Mouse (Mus musculus) limb, embryonic 14.5 days (tissue): ENCODE results near the gene Adprm. TPM values are rescaled to one million over a fixed set of nuclear protein-coding genes. Genes with fewer than 3 reads are reported as not detected.

ENCODE experiments used
- ATAC-seq: fragments of 200-750 bp; cut with Nextera tagmentation; 2 replicates; pipeline ENCODE4 v1.8.0; 2017; ENCODE audit warnings: low read depth, moderate number of reproducible peaks, moderate TSS enrichment; ENCODE audit not compliant: low FRiP score
- DNase-seq: peaks from one replicate; pipeline ENCODE4 v3.0.0-alpha.2; 2015; ENCODE audit warnings: low spot score
- H3K27ac ChIP-seq: fragments of 300-500 bp; sonication (generic); replicated peaks from 2 replicates; pipeline ENCODE4 v1.5.1; 2014; ENCODE audit warnings: low read depth, mild to moderate bottlenecking, low read length, moderate library complexity, mixed read lengths
- H3K27me3 ChIP-seq: fragments of 300-500 bp; sonication (generic); 2 replicates; pipeline ENCODE4 v1.6.1; 2014; ENCODE audit warnings: low read length, mixed read lengths; ENCODE audit not compliant: control insufficient read depth, insufficient read depth
- H3K36me3 ChIP-seq: fragments of 300-500 bp; sonication (generic); 2 replicates; pipeline ENCODE4 v1.6.1; 2014; ENCODE audit warnings: mild to moderate bottlenecking, low read length, moderate library complexity, mixed read lengths; ENCODE audit not compliant: control insufficient read depth, insufficient read depth
- H3K4me1 ChIP-seq: fragments of 300-500 bp; sonication (generic); 2 replicates; pipeline ENCODE4 v1.6.1; 2014; ENCODE audit warnings: antibody characterized with exemption, low read length, mixed read lengths; ENCODE audit not compliant: control insufficient read depth, insufficient read depth
- H3K4me2 ChIP-seq: fragments of 300-500 bp; sonication (generic); replicated peaks from 2 replicates; pipeline ENCODE4 v1.6.1; 2014; ENCODE audit warnings: low read depth, mild to moderate bottlenecking, low read length, moderate library complexity; ENCODE audit not compliant: severe bottlenecking
- H3K4me3 ChIP-seq: fragments of 300-500 bp; sonication (generic); replicated peaks from 2 replicates; pipeline ENCODE4 v1.5.1; 2014; ENCODE audit warnings: low read length
- H3K9ac ChIP-seq: fragments of 300-500 bp; sonication (generic); 2 replicates; pipeline ENCODE4 v1.6.1; 2014; ENCODE audit warnings: mild to moderate bottlenecking, low read depth, low read length, moderate library complexity; ENCODE audit not compliant: severe bottlenecking
- H3K9me3 ChIP-seq: fragments of 300-500 bp; sonication (generic); 2 replicates; pipeline ENCODE4 v1.6.1; 2016; ENCODE audit warnings: low read length; ENCODE audit not compliant: control insufficient read depth
- POLR2A ChIP-seq: fragments of 200-500 bp; IDR thresholded peaks from 2 replicates; pipeline ENCODE4 v1.8.0; 2012; ENCODE audit warnings: inconsistent platforms, mild to moderate bottlenecking, moderate library complexity, borderline replicate concordance; ENCODE audit not compliant: insufficient read depth, insufficient read length; ENCODE audit errors: extremely low read depth
- WGBS: fragments of 180-500 bp; shearing (Covaris S2); extraction: QIAGEN DNeasy Blood & Tissue Kit; methylation state at CpG from one replicate; pipeline ENCODE4 v1.1.7; 2014; 5-methylcytosine and 5-hydroxymethylcytosine counted together
- polyA plus RNA-seq, 2 experiments: library from polyadenylated mRNA; depleted of rRNA in 1 of 2; stranded (reverse) in 1 of 2; unstranded in 1 of 2; fragments of >200 nt; fragmentation: Nextera tagmentation in 1 of 2; extraction: Ambion mirVana in 1 of 2; gene quantifications; 2 replicates each; pipeline versions ENCODE4 v1.2.1 to v1.2.3; 2012 to 2014

Gene Adprm
- polyA plus RNA-seq (2012; rRNA removed) (34.0 and 34.3 TPM in 2 replicates), polyA plus RNA-seq (2014; fragmentation: Nextera tagmentation; extraction: Ambion mirVana) (33.3 and 38.1 TPM in 2 replicates)

- Histone ChIP-seq H3K9ac (peak within 1 kb of the TSS; percentile 84), H3K4me1 (peaks cover 10% of the 10 kb centered on the region), H3K4me3 (peak within 1 kb of the TSS; percentile 95), H3K9me3 (no peaks in the 10 kb centered on the region), H3K27me3 (no peaks in the 10 kb centered on the region), H3K27ac (peak within 1 kb of the TSS; percentile 71), H3K36me3 (peaks cover 20% of the 10 kb centered on the region), H3K4me2 (peak within 1 kb of the TSS; percentile 71)
- under 1% methylated on average over 33 of the region's 50 CpGs for WGBS
- TF ChIP-seq POLR2A: peak; percentile 75; the same call in 1 of the 2 replicates
- ATAC-seq (peak; percentile 90), DNase-seq (peak; percentile 87)
Observed at GRCm38 (mm10) chr11:67052321-67052952, at the start of gene Adprm, which contains the start of gene Sco1. Gene Adprm (minus strand): TSS chr11:67052594. Gene Sco1 (plus strand): TSS chr11:67052670.

GRCm38 (mm10) chr11:67101713-67102112 is 49.3 kb upstream of the Adprm start:
- H3K27me3 ChIP-seq: no peaks in the 10 kb centered on the region
- no peak for DNase-seq
- H3K4me1 ChIP-seq: no peaks in the 10 kb centered on the region
- no peak for ATAC-seq
- no peak overlapping the region for H3K27ac ChIP-seq
- H3K4me3 ChIP-seq: no peak overlapping the region
- H3K9me3 ChIP-seq: no peaks in the 10 kb centered on the region
- H3K9ac ChIP-seq: no peak overlapping the region
- no peak overlapping the region for H3K4me2 ChIP-seq
- H3K36me3 ChIP-seq: no peaks in the 10 kb centered on the region
- WGBS: 30% methylated on average over 5 of the region's 8 CpGs
- TF ChIP-seq POLR2A: no peak

- Histone ChIP-seq H3K4me3 (no peak overlapping the region), H3K27me3 (no peaks in the 10 kb centered on the region), H3K9ac (no peak overlapping the region), H3K4me1 (no peaks in the 10 kb centered on the region), H3K36me3 (no peaks in the 10 kb centered on the region), H3K4me2 (no peak overlapping the region), H3K27ac (no peak overlapping the region), H3K9me3 (no peaks in the 10 kb centered on the region)
- ATAC-seq: no peak
- TF ChIP-seq POLR2A: no peak
- WGBS: 29% methylated on average over 6 of the region's 6 CpGs
- peak; percentile 26 for DNase-seq
Observed at GRCm38 (mm10) chr11:67100169-67100568, 47.8 kb upstream of the Adprm start.

GRCm38 (mm10) chr11:67099241-67099640 is 46.8 kb upstream of the Adprm start:
- no peak for ATAC-seq
- no peak for DNase-seq
- WGBS: 90% methylated on average over 16 of the region's 16 CpGs

GRCm38 (mm10) chr11:67098427-67098826 is 46.0 kb upstream of the Adprm start:
- H3K4me2 ChIP-seq: no peak overlapping the region
- no peaks in the 10 kb centered on the region for H3K4me1 ChIP-seq
- no peak for DNase-seq
- H3K27me3 ChIP-seq: no peaks in the 10 kb centered on the region
- no peaks in the 10 kb centered on the region for H3K36me3 ChIP-seq
- no peak overlapping the region for H3K9ac ChIP-seq
- no peak overlapping the region for H3K27ac ChIP-seq
- ATAC-seq: no peak
- TF ChIP-seq POLR2A: no peak
- 79% methylated on average over 11 of the region's 11 CpGs for WGBS
- H3K9me3 ChIP-seq: no peaks in the 10 kb centered on the region
- H3K4me3 ChIP-seq: no peak overlapping the region

More at GRCm38 (mm10) chr11:67099241-67099640, 46.8 kb upstream of the Adprm start:
- H3K27ac ChIP-seq: no peak overlapping the region
- H3K4me3 ChIP-seq: no peak overlapping the region
- no peak overlapping the region for H3K9ac ChIP-seq
- no peaks in the 10 kb centered on the region for H3K9me3 ChIP-seq
- no peaks in the 10 kb centered on the region for H3K36me3 ChIP-seq
- no peak overlapping the region for H3K4me2 ChIP-seq
- no peaks in the 10 kb centered on the region for H3K27me3 ChIP-seq
- no peaks in the 10 kb centered on the region for H3K4me1 ChIP-seq
- TF ChIP-seq POLR2A: no peak
